Mouse (Mus musculus) thymus, adult 2 months (tissue): ENCODE data around the gene Arnt. TPM values are rescaled to one million over a fixed set of nuclear protein-coding genes. Genes with fewer than 3 reads are reported as not detected.

ENCODE experiments used
- DNase-seq: peaks from one replicate; pipeline ENCODE4 v3.0.0; 2021
- H3K27ac ChIP-seq: fragments of 200-500 bp; 2 replicates; pipeline ENCODE4 v1.5.1; 2012; ENCODE audit warnings: low read length, control low read depth; ENCODE audit not compliant: control insufficient read depth, insufficient read depth
- H3K27me3 ChIP-seq: fragments of 200-500 bp; 2 replicates; pipeline ENCODE4 v1.6.1; 2012; ENCODE audit warnings: mild to moderate bottlenecking, low read length, moderate library complexity, mixed read lengths; ENCODE audit not compliant: control insufficient read depth, insufficient read depth
- H3K36me3 ChIP-seq: fragments of 200-500 bp; 2 replicates; pipeline ENCODE4 v1.6.1; 2012; ENCODE audit warnings: mild to moderate bottlenecking, low read length, moderate library complexity; ENCODE audit not compliant: control insufficient read depth, insufficient read depth
- H3K4me1 ChIP-seq: fragments of 200-500 bp; replicated peaks from 2 replicates; pipeline ENCODE4 v1.6.1; 2012; ENCODE audit warnings: low read length; ENCODE audit not compliant: control insufficient read depth, insufficient read depth
- H3K4me3 ChIP-seq: fragments of 200-500 bp; 2 replicates; pipeline ENCODE4 v1.5.1; 2012; ENCODE audit warnings: mild to moderate bottlenecking, low read length, control low read depth, moderate library complexity; ENCODE audit not compliant: control insufficient read depth, insufficient read depth
- CTCF ChIP-seq: fragments of 200-500 bp; IDR thresholded peaks from 2 replicates; pipeline ENCODE4 v1.5.1; 2012; ENCODE audit warnings: mild to moderate bottlenecking, control low read depth, low read length, moderate library complexity, borderline replicate concordance; ENCODE audit not compliant: control insufficient read depth, poor library complexity, insufficient read depth; ENCODE audit errors: extremely low read depth
- POLR2A ChIP-seq: fragments of 200-500 bp; IDR thresholded peaks from 2 replicates; pipeline ENCODE4 v1.6.1; 2012; ENCODE audit warnings: mild to moderate bottlenecking, low read length, control low read depth, moderate library complexity; ENCODE audit not compliant: control insufficient read depth, poor library complexity, insufficient read depth; ENCODE audit errors: extremely low read depth
- WGBS: fragments of 180-500 bp; shearing (Covaris S2); methylation state at CpG from one replicate; pipeline ENCODE4 v1.1.7; 2018; 5-methylcytosine and 5-hydroxymethylcytosine counted together
- polyA plus RNA-seq: library from polyadenylated mRNA; depleted of rRNA; stranded (reverse); fragments of >200 nt; gene quantifications from 2 replicates; pipeline ENCODE4 v1.2.3, GENCODE M21; 2012; rRNA removed

The Arnt gene
- polyA plus RNA-seq = 40.5 and 54.5 TPM in 2 replicates

DNA sequence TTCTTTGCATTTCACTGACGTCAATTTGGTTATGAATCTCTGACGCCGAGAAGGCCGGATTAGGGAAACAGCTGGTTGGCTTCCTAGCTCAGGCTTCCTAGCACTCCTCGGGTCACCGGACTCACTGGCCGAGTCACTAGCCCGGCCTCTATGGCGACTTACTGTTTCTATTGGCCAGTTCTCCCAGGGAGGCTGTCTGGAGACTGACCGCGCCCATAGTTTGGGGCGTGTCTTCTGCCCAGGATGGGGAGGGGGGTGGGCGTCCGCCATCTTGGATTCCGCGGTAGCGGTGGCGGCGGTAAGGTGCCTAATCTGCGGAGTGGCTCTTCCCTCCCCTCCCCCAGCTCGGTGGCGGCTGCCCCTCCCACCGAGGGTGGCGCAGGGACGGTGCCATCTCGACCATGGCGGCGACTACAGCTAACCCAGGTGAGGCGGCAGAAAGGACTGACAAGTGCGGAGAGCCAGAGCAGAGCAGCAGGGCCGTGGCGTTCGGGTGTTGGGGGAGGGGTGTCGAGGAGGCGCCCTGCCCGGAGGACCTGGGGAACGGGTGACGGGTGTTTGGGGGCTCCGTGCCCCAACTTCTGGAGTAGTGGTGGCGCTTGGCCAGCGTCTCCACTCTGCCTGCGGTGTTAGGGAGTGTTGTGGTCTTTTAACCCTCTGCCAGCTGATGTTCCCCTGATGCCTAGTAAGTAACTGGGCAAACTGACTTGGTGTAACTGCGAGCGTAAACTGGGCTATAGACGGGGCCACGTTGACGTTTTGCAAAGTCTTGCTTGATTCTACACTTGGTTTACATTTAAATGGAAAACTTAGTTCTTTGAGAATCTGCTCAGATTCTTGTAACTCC, at the start of gene Arnt:
Arnt (plus strand) TSS at position 253 of the 847 bp plus-strand sequence.
- Histone ChIP-seq H3K4me3 (peak within 1 kb of the TSS; percentile 90), H3K4me1 (peaks cover 2% of the 10 kb centered on the region; the same call in 1 of the 2 replicates), H3K27ac (peak within 1 kb of the TSS; percentile 22), H3K36me3 (peaks cover 5% of the 10 kb centered on the region; the same call in 1 of the 2 replicates), H3K27me3 (no peaks in the 10 kb centered on the region)
- TF ChIP-seq CTCF (peak; percentile 47; the same call in 1 of the 2 replicates), POLR2A (peak; percentile 69)
- DNase-seq = peak; percentile 86
- under 1% methylated on average over 47 of the region's 47 CpGs for WGBS

DNA sequence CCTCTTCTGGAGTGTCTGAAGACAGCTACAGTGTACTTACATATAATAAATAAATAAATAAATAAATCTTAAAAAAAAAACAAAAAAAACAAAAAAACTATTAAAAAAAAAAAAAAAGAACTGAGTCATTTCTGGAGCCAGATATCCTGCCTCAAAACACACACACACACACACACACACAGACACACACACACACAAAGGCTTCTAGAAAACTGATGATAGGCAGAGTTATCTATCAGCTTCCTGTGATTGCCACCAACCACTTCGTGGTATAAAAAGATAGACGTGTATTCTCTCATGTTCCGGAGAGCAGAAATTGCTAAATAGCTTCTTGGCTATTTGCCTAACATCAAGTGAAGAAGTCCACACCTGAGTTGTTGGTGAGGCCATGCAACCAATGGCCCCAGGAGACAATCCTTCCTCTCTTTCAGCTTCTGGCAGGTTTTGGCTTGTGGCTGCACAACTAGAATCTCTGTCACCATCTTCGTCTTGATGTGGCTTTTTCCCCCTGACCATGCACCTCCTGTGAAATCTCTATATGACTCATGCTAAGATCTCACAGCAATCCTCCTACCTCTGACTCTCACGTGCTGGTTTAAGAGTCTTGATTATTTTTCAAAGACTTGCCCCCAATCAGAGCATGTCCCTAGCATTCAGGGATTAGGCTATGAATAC, 48.6 kb upstream of the Arnt start:
- Histone ChIP-seq H3K27ac (no peak overlapping the region), H3K4me3 (no peak overlapping the region), H3K4me1 (no peaks in the 10 kb centered on the region), H3K36me3 (no peaks in the 10 kb centered on the region), H3K27me3 (no peaks in the 10 kb centered on the region)
- TF ChIP-seq POLR2A (no peak), CTCF (no peak)
- DNase-seq = no peak
- 17% methylated on average over 5 of the region's 5 CpGs for WGBS

DNA sequence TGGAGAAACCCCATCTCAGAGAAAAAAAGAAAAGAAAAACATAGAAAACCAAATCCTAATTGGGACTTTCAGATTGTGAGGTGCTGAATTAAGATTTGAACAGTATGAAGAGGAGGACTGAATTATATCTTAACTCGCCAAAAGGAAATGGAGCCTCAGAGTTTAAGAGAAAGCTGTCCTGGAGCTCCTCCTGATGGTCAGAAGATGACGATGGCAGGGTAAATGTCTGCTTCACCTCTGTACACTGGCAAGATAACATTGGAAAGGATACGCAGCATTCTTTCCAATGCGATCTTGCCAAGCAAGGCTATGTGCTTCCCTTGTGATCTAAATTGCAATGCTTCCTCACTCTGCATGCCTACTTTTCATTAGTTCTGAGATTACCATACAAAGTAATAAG, 39.8 kb upstream of the Arnt start:
- H3K27me3 ChIP-seq = no peaks in the 10 kb centered on the region
- H3K4me3 ChIP-seq = no peak overlapping the region
- TF ChIP-seq CTCF (no peak), POLR2A (no peak)
- H3K4me1 ChIP-seq = no peaks in the 10 kb centered on the region
- no peak for DNase-seq
- WGBS = 78% methylated on average over 4 of the region's 4 CpGs
- no peaks in the 10 kb centered on the region for H3K36me3 ChIP-seq
- H3K27ac ChIP-seq = no peak overlapping the region

DNA sequence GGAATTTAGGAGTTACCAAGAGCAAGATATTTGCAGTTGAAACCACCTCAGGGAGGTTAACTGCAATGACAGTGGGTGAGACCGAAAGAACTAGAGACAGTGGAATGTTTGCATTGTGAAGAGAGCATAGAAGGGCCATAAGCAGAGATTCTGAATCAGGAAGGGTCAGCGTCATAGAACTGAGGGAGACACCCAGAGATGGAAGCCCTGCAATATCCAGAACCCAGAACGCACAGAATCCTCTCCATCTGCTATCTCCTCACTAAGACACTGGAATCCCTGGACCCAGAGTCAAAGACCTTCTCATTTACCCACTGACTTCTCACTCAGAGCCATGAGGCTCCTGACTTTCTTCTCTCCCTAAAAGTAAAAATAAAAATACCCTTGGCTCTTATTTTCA, 31.4 kb upstream of the Arnt start, which contains the start of gene 4930558C23Rik:
4930558C23Rik (minus strand) TSS at position 101 of the 400 bp plus-strand sequence.
- TF ChIP-seq POLR2A (no peak), CTCF (no peak)
- 96% methylated on average over 3 of the region's 3 CpGs for WGBS
- Histone ChIP-seq H3K4me1 (no peaks in the 10 kb centered on the region), H3K27ac (no peak within 1 kb of the TSS), H3K27me3 (no peaks in the 10 kb centered on the region), H3K36me3 (no peaks in the 10 kb centered on the region), H3K4me3 (no peak within 1 kb of the TSS)
- DNase-seq = no peak

DNA sequence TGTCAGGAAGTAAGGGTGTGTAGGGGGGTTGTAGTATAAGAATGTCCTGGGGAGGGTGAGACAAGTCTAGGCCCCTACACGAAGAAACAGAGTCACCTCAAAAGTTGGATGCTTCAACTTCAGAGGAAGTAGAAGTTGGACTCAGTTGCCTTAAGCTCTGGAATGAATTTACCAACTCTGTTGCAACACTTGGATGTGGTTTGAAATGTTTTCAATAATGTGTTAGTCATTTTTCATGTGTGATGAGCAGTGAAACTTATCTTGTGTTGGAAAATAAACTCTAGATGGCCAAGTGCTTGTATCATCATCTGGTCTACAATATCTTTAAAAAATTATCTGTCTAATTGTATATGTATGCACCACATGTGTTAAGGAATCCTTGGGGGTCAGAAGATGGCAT, 26.5 kb upstream of the Arnt start:
- no peaks in the 10 kb centered on the region for H3K27me3 ChIP-seq
- no peaks in the 10 kb centered on the region for H3K4me1 ChIP-seq
- 84% methylated on average over 1 of the region's 1 CpGs for WGBS
- no peak overlapping the region for H3K27ac ChIP-seq
- no peak overlapping the region for H3K4me3 ChIP-seq
- H3K36me3 ChIP-seq = no peaks in the 10 kb centered on the region
- TF ChIP-seq POLR2A (no peak), CTCF (no peak)
- DNase-seq = no peak

DNA sequence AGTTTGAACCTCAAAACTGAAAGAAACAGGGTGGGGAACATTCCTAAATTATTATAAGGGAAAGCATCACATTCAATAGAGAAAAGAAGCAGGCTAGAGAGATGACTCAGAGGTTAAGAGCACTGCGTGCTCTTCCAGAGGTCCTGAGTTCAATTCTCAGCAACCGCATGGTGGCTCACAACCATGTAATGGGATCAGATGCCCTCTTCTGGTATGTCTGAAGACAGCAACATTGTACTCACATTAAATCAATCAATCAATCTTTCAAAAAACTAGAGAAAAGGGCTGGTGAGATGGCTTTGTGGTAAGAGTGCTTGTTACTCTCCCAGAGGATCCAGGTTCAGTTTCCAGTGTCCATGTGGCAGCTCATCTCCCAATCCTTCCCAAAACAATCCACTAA, 25.3 kb upstream of the Arnt start:
- no peak for DNase-seq
- WGBS = 98% methylated on average over 2 of the region's 2 CpGs
- Histone ChIP-seq H3K36me3 (no peaks in the 10 kb centered on the region), H3K4me1 (no peaks in the 10 kb centered on the region), H3K27me3 (no peaks in the 10 kb centered on the region), H3K27ac (no peak overlapping the region), H3K4me3 (no peak overlapping the region)
- TF ChIP-seq POLR2A (no peak), CTCF (no peak)

DNA sequence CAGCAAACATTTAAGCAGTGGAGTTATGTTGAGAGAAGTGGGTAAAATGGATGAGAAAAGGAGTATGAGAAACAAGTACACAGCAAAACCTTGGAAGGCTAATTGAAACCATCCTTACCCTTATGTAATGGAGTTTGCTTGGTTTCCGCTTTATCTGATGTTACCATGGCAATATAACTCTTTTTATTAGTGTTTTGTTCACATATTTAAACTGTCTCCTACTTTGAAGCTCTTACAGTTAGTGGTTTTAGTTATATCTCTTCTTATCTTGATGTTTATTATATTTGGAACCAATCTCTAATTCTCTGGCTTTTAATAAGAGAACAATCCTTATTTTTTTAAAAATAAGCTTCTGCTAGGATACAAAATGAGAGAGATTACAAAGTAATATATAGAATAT, 21.9 kb upstream of the Arnt start:
- no peak for DNase-seq
- Histone ChIP-seq H3K27me3 (no peaks in the 10 kb centered on the region), H3K4me1 (no peaks in the 10 kb centered on the region), H3K4me3 (no peak overlapping the region), H3K36me3 (no peaks in the 10 kb centered on the region), H3K27ac (no peak overlapping the region)
- WGBS = 93% methylated on average over 1 of the region's 1 CpGs
- TF ChIP-seq POLR2A (no peak), CTCF (no peak)
